Mouse (Mus musculus) left cerebral cortex, postnatal 4 days (tissue): ENCODE measurements at regions not wholly inside any gene's neighbourhood (a gene's known extent, or its start where the extent isn't known, plus 50 kb on each side); places are given as distances from the start of the nearest gene placed in this dataset.

ENCODE experiments used
- DNase-seq: peaks from one replicate; pipeline ENCODE4 v3.0.0-alpha.2; 2022
- intact Hi-C: fragments of 180-260 bp; cut with DNase I; formaldehyde crosslinking; loops from one replicate; pipeline ENCODE4 v1.15.1; 2025

DNA sequence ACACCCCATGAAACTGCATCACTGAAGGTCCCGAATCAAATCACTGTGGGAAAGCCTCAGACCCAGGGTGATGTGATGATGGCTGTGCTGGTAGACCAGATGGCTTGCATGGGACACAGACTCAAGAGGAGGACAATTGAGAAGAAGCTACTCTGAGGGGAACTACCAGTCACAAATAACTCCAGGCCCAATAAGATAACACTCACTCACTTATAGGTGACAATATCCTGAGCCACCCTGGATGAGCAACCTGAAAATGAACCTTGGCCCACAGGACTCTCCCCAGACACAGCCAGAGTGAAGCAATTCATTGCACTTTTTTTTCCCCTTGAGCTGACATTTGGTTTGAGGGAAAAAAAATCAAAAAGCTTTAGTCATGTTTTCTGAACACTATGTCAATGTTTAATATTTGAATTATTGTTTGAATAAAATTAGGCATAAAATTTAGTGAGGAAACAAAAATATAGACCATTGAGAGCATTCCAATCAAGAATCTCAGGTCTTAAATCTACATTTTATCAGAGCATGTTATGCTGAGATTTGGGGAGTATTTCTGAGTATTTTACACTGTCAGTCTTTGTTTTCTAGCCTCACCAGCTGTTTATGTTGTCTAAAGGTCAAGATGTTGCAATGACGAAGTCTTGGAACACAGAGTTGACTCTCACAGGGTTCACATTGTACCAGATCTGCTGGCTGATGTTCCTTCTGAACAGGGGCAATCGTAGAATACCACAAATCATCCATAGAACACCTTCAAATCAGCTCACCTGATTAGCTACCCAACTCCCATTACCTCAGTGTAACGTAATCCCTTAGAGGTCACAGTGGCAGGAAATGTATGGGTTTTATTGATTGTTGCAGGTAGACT is 67.9 kb upstream of the Gm6993 start:
- intact Hi-C loops: no loop called here
- no peak for DNase-seq

DNA sequence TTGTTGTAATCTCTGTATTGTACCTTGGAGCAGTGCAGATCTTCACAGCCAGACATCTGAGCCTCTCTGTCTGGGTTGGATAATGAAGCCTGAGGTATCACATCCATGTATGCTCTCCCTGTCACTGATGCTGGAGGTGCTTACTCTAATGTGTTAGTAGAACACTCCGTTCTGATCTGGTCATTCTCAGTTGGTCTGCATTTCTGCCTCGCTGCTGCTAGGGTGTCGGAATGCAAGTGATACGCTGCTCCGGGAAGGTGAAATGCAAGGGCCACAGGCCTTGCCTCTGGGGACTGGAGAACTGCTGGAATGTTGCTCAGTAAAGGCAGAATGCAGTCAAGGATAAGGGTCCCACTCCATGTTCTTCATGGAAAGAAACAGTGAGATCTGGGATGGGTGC is 67.1 kb upstream of the Gm6993 start:
- intact Hi-C loops: no loop called here
- no peak for DNase-seq

DNA sequence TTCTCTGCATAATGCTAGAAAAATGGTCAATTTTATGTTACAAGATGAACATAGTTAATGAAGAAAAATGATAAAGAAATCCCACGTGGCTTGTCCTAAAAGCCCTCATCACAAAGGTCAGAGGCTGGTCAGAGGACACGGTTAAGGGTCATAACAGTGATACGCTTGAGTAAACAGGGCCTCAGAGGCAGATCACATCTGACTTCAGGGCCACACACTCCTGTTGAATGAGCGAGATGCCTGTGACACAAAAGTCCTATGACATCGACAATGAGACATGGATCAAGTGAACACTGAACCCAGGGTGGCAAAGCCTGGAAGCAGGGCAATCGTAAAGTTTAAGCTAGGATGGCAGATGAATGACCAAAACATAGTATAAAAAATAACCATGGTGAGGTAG is 61.0 kb upstream of the Gm6993 start:
- no peak for DNase-seq
- intact Hi-C loops: no loop called here

- intact Hi-C loops: no loop called here
- no peak for DNase-seq
Observed at GRCm38 (mm10) chr12:31183632-31184031, 56.9 kb upstream of the Gm6993 start.

DNA sequence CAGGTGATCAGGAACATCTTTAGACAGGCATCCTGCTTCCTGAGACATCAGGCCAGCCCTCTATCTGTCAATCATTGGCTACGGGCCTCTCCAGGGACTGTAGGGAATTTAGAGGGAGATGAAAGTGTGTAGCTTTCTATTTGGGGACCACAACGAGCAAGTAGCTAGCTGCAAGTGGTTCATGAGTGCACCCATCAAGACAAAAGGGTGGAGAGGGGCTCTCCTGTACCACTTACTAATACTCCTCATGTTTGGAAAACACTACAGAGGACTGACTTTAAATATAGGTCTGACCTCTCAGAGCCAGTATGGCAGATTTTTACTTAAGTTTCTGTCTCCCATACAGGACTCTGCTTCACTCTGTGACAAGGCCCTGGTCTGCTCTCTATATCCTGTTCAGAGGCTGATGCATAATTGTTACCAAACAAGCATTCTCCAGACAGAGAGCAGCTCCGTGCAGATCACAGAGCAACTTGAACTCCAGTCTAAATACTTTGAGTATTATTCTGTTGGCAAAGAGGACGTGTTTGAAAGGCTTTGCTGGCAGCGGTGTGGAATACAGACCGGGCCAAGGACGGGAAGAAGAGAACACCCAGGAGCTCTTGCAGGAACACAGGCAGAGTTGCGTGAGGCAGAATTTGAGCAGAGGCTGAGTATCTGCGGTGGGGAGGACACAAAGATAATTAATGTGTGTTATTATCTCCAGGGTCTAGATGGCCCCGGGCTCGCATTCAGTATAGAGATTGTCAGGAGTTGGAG is 56.2 kb upstream of the Gm6993 start:
- DNase-seq: peak; percentile 44
- intact Hi-C loops: no loop called here

- intact Hi-C loops: no loop called here
- peak; percentile 49 for DNase-seq
Observed at GRCm38 (mm10) chr12:31185177-31185932, 55.2 kb upstream of the Gm6993 start.

GRCm38 (mm10) chr12:31185933-31186845 is 54.4 kb upstream of the Gm6993 start:
- intact Hi-C loops: no loop called here
- DNase-seq: no peak

DNA sequence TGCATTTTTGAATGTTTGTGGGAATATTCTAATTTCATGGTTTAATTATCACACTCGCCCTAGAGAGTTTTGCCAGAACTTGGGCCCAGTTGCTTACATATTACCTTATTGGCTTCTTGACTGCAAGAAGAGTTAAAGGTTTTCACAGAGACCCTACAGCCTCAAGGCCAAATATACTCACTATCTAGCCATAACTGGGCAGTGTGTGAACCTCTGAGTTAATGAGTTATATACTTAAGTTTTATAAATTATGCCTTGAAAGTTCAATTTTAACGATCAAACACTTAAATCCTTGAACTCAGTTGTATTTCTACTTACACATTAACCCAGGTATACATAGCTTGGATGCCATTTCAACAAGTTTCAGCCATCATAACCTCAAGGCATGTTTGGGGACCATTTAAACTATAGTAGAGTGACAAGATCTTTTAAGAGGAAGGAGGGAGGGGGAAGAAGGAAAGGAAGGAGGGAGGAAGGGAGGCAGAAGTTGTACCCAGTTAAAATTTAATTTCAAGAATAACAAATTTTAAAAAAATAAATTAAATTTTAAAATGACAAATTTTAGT is 52.5 kb upstream of the Gm6993 start:
- intact Hi-C loops: no loop called here
- DNase-seq: no peak

GRCm38 (mm10) chr12:31190265-31190664 is 50.3 kb upstream of the Gm6993 start:
- no peak for DNase-seq
- intact Hi-C loops: no loop called here
